Mouse (Mus musculus) embryo, embryonic 10 days (tissue): Measurements from ENCODE around the gene Olfr403.
"Not testable (repeated sequence)": the region's sequence is repeated elsewhere in the genome, so short reads cannot be mapped to it uniquely, and the experiment has no call there.

Source experiments
- DNase-seq: peaks from one replicate; pipeline ENCODE4 v3.0.0-alpha.2; 2015; ENCODE audit warnings: low spot score

Gene Olfr403

GRCm38 (mm10) chr11:74185949-74186348 is at the start of gene Olfr403:
Gene Olfr403, plus strand, starts transcription at chr11:74186249.
- no peak for DNase-seq

- not testable (repeated sequence) for DNase-seq
Observed at GRCm38 (mm10) chr11:74140001-74140400, 46.0 kb upstream of the Olfr403 start.

GRCm38 (mm10) chr11:74145866-74146265 is 40.2 kb upstream of the Olfr403 start:
- no peak for DNase-seq

GRCm38 (mm10) chr11:74153229-74153628 is 32.8 kb upstream of the Olfr403 start, which contains the start of gene Olfr402:
Gene Olfr402, plus strand, starts transcription at chr11:74153529.
- DNase-seq: no peak

GRCm38 (mm10) chr11:74168771-74169170 is 17.3 kb upstream of the Olfr403 start:
- DNase-seq: no peak

GRCm38 (mm10) chr11:74183168-74183567 is 2.9 kb upstream of the Olfr403 start:
- no peak for DNase-seq

GRCm38 (mm10) chr11:74183745-74184144 is 2.3 kb upstream of the Olfr403 start:
- no peak for DNase-seq

GRCm38 (mm10) chr11:74211279-74211678 is 25.2 kb downstream of the Olfr403 start, which contains the start of gene Olfr43:
Gene Olfr43, minus strand, starts transcription at chr11:74211379.
- DNase-seq: no peak

GRCm38 (mm10) chr11:74241201-74241600 is 55.2 kb downstream of the Olfr403 start:
- DNase-seq: no peak
